Mouse (Mus musculus) adrenal gland (tissue): ENCODE data around the gene Ercc2.

Source experiments
- intact Hi-C: fragments of 180-260 bp; cut with DNase I; formaldehyde crosslinking; loops from one replicate; pipeline ENCODE4 v1.15.1; 2025

The Ercc2 gene

DNA sequence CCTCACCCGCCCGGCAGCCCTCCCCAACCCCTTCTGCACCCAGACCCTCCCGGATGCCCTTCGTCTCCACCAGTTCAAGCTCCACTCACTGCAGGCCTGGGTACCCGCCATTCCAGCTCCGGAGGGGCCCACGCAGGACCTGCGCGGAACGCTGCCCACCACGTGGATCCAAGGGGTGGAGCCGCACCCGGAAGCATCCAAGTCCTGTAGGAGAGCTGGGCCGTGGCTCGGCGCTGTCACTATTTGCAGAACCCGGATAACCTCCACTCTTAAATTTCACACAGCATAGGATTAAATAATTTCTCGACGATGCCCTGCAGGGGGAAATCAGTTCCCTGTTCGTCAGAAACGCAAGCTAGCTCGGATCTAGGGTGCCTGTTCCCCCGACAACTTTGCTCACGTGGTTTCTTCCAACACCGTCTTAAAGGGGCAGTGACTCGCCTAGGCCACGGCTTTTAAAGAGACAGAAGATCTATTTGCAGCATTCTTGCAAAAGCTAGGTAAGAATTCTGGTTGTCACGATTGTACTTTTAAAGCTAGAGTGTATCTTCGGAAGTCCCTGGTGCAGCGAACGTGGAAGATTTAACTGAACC lies 22.4 kb upstream of the Ercc2 start, which contains the start of the genes Cd3eap and Ppp1r13l:
Cd3eap (minus strand) TSS at position 185 of the 593 bp plus-strand sequence.
Ppp1r13l (plus strand) TSS at position 451 of the 593 bp plus-strand sequence.
- intact Hi-C loops: no loop called here

DNA sequence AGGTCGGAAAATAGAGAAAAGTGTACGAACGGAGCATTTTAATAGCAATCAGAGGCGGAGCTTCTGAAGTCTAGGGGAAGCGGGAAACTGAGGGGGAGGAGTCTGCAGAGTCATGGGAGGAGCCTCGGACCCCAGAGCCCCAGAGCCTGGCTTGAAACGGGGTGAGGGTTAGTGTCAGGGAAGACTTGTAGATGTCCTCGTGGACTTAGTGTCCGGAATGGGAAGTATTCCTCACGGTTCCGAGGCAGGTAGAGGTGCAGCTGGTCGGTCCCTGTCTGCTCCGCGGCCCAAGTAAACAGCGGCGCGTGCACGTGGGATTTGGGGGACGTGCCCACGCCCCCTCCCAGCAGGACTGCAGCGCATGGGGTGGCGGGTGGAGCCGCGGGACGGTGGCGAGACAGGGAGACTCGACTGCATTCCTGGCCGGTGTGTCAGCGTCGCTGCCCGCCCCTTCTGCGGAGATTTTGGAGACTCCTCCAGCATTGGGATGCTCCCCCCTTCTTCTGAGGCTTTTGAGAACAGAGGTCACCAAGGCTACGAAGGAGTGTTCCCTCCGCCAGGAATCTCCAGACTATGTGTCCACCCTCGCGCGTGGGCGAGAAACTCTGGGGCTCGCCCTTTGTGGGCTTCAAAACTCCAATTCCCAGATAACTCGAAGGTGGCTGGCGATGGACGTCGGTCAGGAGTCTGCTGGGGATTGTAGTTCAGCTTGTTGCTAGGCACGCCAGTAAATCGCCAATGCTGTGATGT lies 21.7 kb upstream of the Ercc2 start:
- intact Hi-C loops: no loop called here

DNA sequence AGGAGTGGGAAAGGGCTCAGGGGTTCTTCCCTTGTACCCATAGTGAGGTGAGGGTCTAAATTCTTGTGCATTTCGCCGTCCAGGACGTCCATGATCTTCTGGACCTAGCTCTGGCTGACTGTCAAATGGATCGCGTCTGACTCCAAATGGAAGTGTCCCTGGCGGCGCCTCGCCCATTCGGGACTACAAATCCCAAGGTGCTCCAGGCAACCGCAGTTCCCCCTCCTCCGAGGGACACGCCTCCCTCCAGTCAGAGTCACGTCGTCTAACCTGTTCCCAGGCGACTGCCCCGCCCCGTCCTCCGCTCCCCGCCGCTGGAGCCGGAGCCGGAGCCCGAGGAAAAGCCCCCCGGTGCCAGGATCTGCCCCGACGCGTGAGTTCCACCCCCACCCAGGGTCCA lies 20.9 kb upstream of the Ercc2 start:
- intact Hi-C loops: no loop called here

GRCm38 (mm10) chr7:19361720-19362119 lies 20.1 kb upstream of the Ercc2 start:
- intact Hi-C loops: no loop called here

DNA sequence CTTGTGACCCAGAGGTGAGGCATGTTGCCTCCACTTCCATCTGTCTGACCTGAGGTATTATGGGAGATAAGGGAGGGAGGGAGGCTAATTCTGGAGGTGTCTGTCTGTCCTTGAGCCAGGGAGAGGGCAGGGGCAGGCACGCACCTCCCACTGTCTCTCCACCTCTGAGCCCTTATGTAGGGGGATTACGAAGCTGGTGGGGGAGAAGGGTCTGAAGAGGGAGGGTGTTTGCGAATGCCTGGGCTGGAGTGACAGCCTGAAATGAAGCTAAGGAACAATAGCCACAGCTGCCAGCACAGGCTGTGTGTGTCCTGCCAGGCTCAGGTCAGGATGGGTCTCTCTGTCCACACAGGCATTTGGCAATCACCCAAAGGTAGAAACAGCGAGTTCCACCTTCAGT lies 19.5 kb upstream of the Ercc2 start:
- intact Hi-C loops: no loop called here

DNA sequence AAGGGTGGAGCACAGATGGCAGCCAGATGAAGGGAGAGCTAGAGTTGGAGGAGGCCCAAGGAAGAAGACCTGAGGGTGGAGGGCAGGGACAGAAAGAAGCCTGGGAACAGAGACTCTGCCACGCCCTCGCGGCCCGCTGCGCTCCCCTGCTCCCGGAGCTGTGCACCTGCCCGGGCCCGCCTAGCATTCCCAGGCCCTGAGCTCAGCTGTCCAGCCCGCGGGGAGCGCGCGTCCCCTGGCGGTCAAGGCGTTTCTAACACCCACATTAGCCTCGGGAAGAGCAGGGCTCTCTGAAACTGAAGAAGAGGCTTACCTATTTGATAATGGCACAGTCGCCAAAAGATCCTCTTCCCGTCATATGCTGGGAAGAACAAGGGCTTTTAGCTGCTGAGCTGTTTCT lies 17.9 kb upstream of the Ercc2 start:
- intact Hi-C loops: no loop called here

- intact Hi-C loops: no loop called here
These were observed 16.4 kb upstream of the Ercc2 start for GRCm38 (mm10) chr7:19365376-19365775.

- intact Hi-C loops: no loop called here
These were observed 13.4 kb upstream of the Ercc2 start for GRCm38 (mm10) chr7:19368380-19368779.

GRCm38 (mm10) chr7:19369823-19370425 lies 11.9 kb upstream of the Ercc2 start:
- intact Hi-C loops: no loop called here

DNA sequence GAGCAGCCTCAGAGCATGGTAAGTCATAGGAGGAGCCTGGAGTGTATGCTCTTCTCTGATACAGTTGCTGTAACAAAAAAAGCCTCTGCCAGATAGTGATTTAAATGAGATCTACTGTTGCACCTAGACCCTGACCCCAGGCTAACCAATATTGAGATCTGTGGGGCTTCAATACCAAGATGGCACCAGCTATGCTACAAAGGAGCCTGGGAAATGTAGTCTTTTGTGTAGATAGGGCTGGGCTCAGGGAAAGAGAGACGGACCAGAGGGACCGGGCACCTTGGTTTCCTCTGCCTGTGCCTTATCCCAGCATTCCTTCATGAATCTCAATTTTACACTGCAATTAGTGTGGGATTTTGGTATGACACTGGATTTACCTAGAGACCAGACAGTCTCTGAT lies 8.4 kb upstream of the Ercc2 start:
- intact Hi-C loops: no loop called here

DNA sequence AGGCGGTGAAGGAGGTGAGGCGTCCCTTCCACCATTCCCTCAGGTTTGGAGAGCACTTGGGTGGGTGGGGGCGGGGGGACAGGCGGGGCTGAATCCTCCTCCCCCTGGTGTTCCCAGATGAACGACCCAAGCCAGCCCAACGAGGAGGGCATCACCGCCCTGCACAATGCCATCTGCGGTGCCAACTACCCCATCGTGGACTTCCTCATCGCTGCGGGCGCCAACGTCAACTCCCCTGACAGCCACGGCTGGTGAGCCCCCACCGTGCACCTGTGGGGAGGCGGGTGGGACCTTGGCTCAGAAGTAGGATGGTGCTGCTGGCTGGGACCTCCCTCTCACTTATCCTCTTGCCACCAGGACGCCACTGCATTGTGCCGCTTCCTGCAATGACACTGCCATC lies 6.4 kb upstream of the Ercc2 start:
- intact Hi-C loops: no loop called here

- intact Hi-C loops: no loop called here
These were observed 5.8 kb upstream of the Ercc2 start for GRCm38 (mm10) chr7:19376019-19376418.

GRCm38 (mm10) chr7:19378049-19378448 lies 3.8 kb upstream of the Ercc2 start:
- intact Hi-C loops: no loop called here

DNA sequence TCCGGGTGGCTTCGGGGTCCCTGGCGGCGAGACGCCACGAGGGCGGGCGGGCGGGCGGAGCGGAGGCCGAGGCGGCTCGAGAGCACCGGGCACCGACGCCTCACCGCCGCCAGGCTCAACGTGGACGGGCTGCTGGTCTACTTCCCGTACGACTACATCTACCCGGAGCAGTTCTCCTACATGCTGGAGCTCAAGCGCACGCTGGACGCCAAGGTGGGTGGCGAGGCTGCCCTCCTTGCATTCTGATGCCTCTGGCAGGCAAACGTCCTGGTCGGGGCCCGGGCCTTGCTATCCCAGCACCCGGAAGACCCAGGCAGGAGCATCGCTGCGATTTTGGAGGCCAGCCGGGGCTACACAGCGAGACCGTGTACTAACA lies 344 bp downstream of the Ercc2 start:
- intact Hi-C loops: no loop called here

DNA sequence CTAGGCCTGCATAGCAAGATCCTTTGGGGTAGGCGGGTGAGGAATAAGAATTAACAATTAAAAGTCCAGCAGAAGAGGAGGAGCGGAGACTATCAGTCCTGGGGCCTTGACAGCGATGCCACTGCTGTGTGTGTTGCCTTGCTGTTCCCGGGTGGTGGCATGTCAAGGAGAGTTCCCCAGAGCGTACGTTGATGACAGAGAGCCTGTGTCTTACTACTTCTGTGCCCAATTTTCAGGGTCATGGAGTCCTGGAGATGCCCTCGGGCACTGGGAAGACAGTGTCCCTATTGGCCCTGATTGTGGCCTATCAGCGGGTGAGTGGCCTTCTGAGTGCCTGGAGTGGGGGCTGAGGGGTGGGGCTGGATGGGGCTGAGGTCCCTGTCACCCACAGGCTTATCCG lies 1.9 kb downstream of the Ercc2 start:
- intact Hi-C loops: no loop called here

DNA sequence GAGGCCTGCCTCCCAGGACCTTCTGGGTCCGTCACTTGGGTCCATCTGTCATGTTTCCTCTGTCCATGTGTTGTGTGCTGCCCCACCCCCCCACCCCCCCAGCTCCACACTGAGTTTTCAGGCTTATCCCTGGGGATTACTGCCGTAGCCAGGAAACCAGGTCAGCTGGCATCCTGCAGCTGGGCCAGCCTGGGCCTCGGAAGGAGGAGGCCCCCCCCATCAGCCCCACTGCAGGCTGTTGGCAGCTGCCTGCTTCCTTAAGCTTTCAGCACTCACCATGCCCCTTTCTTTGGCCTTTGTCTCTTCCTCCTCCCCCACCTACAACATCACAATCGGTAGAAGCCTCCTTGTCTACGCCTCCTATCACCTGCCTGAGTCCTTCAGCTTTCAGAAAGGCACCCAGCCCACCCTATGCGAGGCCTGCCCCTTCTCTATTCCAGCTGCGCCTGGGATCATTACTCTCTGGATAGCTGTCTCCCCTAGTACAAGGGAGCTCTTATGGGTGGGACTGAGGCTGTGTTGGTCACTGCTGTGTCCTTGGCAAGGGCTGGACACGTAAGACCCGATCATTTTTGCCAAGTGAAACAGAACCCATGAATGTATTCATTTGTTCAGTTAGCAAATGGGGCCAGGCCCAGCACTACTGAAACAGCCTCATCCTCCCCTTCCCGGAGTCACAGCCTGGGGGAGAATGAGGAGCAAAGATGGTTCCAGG lies 7.0 kb downstream of the Ercc2 start:
- intact Hi-C loops: no loop called here

- intact Hi-C loops: no loop called here
These were observed 12.7 kb downstream of the Ercc2 start for GRCm38 (mm10) chr7:19394484-19394883.

- intact Hi-C loops: loop anchor here (5.0 to 10.0 kb wide), 2 partner anchors 115 to 313 kb away; partner anchors contain the start of gene Nkpd1
These were observed 17.9 kb downstream of the Ercc2 start for GRCm38 (mm10) chr7:19399496-19400280.

DNA sequence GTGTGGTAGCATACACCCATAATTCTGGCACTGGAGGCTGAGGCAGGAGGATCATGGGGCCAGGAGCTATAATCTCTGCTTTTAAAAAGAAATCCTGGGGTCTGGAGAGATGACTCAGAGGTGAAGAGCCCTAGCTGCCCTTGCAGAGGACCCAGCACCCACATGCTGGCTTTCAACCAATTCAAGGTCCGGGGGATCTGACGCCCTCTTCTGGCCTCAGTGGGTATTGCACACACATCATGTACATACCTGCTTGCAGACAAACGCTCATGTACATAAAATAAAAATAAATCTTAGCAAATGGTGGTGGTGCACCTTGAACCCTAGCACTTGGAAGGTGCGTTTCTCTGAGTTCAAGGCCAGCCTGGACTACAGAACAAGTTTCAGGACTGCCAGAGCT lies 19.1 kb downstream of the Ercc2 start:
- intact Hi-C loops: loop anchor here (5.0 to 10.0 kb wide), 2 partner anchors 114 to 311 kb away; partner anchors contain the start of gene Nkpd1

DNA sequence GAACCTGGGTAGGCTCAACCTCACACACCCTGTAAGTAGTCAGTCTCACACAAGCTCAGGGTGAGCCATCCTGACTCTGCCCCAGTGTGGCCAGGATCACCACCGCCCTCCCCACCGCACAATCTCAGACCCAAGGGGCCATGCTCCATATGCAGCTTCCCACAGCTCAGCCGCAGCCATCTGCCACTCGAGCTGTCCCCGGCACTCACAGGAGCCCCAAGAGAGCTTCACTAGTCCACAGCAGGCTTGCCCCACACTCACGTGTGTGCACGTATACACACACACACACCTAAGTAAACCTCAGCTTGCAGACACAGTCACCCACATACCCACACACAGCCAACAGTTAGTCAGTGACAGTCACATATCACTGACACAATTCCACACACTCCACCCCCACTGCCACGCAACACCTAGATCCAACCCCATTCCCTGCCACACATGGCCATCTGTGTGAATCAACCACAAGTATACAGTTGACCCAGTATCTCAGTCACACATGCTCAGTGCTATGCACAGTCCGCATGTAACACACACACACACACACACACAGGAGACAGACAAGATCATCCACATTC lies 20.8 kb downstream of the Ercc2 start:
- intact Hi-C loops: loop anchor here (5.0 to 10.0 kb wide), 2 partner anchors 112 to 310 kb away; partner anchors contain the start of gene Nkpd1
